Mouse (Mus musculus) neural tube, embryonic 12.5 days (tissue): ENCODE measurements around the gene Ctnnd1. TPM values are rescaled to one million over a fixed set of nuclear protein-coding genes. Genes with fewer than 3 reads are reported as not detected.
"Not testable (repeated sequence)": the region's sequence is repeated elsewhere in the genome, so short reads cannot be mapped to it uniquely, and the experiment has no call there.

Source experiments
- ATAC-seq: fragments of 200-750 bp; cut with Nextera tagmentation; 2 replicates; pipeline ENCODE4 v1.8.0; 2017; ENCODE audit warnings: low read depth, mild to moderate bottlenecking, moderate TSS enrichment, moderate library complexity; ENCODE audit not compliant: low FRiP score
- H3K27ac ChIP-seq: fragments of 300-500 bp; sonication (generic); 2 replicates; pipeline ENCODE4 v1.5.1; 2016
- H3K27me3 ChIP-seq: fragments of 300-500 bp; sonication (generic); replicated peaks from 2 replicates; pipeline ENCODE4 v1.6.1; 2016; ENCODE audit warnings: mild to moderate bottlenecking
- H3K36me3 ChIP-seq: fragments of 300-500 bp; sonication (generic); 2 replicates; pipeline ENCODE4 v1.6.1; 2016; ENCODE audit warnings: mild to moderate bottlenecking
- H3K4me1 ChIP-seq: fragments of 300-500 bp; sonication (generic); 2 replicates; pipeline ENCODE4 v1.6.1; 2016
- H3K4me2 ChIP-seq: fragments of 300-500 bp; sonication (generic); replicated peaks from 2 replicates; pipeline ENCODE4 v1.6.1; 2016; ENCODE audit warnings: mild to moderate bottlenecking
- H3K4me3 ChIP-seq: fragments of 300-500 bp; sonication (generic); 2 replicates; pipeline ENCODE4 v1.5.1; 2016
- H3K9ac ChIP-seq: fragments of 300-500 bp; sonication (generic); 2 replicates; pipeline ENCODE4 v1.6.1; 2016; ENCODE audit warnings: mild to moderate bottlenecking
- H3K9me3 ChIP-seq: fragments of 300-500 bp; sonication (generic); 2 replicates; pipeline ENCODE4 v1.6.1; 2016; ENCODE audit warnings: mild to moderate bottlenecking
- WGBS: fragments of 180-500 bp; shearing (Covaris S2); methylation state at CpG from one replicate; pipeline ENCODE4 v1.1.7; 2016; 5-methylcytosine and 5-hydroxymethylcytosine counted together
- polyA plus RNA-seq: library from polyadenylated mRNA; unstranded; fragments of >200 nt; fragmentation: Nextera tagmentation; extraction: Ambion mirVana; gene quantifications from 2 replicates; pipeline ENCODE4 v1.2.1, GENCODE M21; 2016

Gene Ctnnd1
- 44.3 and 50.4 TPM in 2 replicates for polyA plus RNA-seq

- peak within 1 kb of the TSS; percentile 75 for H3K4me2 ChIP-seq
- 1% methylated on average over 15 of the region's 15 CpGs for WGBS
- H3K27ac ChIP-seq = peak within 1 kb of the TSS; percentile 77
- H3K27me3 ChIP-seq = no peaks in the 10 kb centered on the region
- H3K9me3 ChIP-seq = no peaks in the 10 kb centered on the region
- peak within 1 kb of the TSS; percentile 63 for H3K4me3 ChIP-seq
- H3K9ac ChIP-seq = peak within 1 kb of the TSS; percentile 84
- ATAC-seq = peak; percentile 92
- no peaks in the 10 kb centered on the region for H3K36me3 ChIP-seq
- no peaks in the 10 kb centered on the region for H3K4me1 ChIP-seq
These were observed at the start of gene Ctnnd1 for GRCm38 (mm10) chr2:84650464-84651195. Ctnnd1 (minus strand) TSS chr2:84650765.

- no peak for ATAC-seq
- Histone ChIP-seq H3K36me3 (peaks cover 62% of the 10 kb centered on the region), H3K4me2 (no peak overlapping the region), H3K9ac (no peak overlapping the region), H3K4me1 (no peaks in the 10 kb centered on the region), H3K27ac (no peak overlapping the region), H3K9me3 (no peaks in the 10 kb centered on the region), H3K4me3 (no peak overlapping the region), H3K27me3 (no peaks in the 10 kb centered on the region)
- WGBS = 91% methylated on average over 5 of the region's 5 CpGs
These were observed 44.6 kb upstream of the Ctnnd1 start for GRCm38 (mm10) chr2:84695007-84695695.

- H3K36me3 ChIP-seq = peaks cover 89% of the 10 kb centered on the region
- WGBS = 91% methylated on average over 12 of the region's 12 CpGs
- ATAC-seq = no peak
- no peak overlapping the region for H3K9ac ChIP-seq
- H3K4me3 ChIP-seq = no peak overlapping the region
- H3K9me3 ChIP-seq = no peaks in the 10 kb centered on the region
- H3K4me1 ChIP-seq = no peaks in the 10 kb centered on the region
- no peak overlapping the region for H3K27ac ChIP-seq
- no peak overlapping the region for H3K4me2 ChIP-seq
- H3K27me3 ChIP-seq = no peaks in the 10 kb centered on the region
These were observed 39.5 kb upstream of the Ctnnd1 start for GRCm38 (mm10) chr2:84690050-84690449.

- H3K9ac ChIP-seq = no peak overlapping the region
- peaks cover 84% of the 10 kb centered on the region for H3K36me3 ChIP-seq
- no peak overlapping the region for H3K27ac ChIP-seq
- H3K4me3 ChIP-seq = no peak overlapping the region
- H3K27me3 ChIP-seq = no peaks in the 10 kb centered on the region
- no peaks in the 10 kb centered on the region for H3K9me3 ChIP-seq
- H3K4me2 ChIP-seq = no peak overlapping the region
- no peak for ATAC-seq
- no peaks in the 10 kb centered on the region for H3K4me1 ChIP-seq
- whole genome bisulfite sequencing = 83% methylated on average over 2 of the region's 2 CpGs
These were observed 37.7 kb upstream of the Ctnnd1 start for GRCm38 (mm10) chr2:84688080-84688844.

- Histone ChIP-seq H3K36me3 (peaks cover 37% of the 10 kb centered on the region), H3K4me1 (peaks cover 9% of the 10 kb centered on the region), H3K27ac (no peak overlapping the region), H3K9me3 (no peaks in the 10 kb centered on the region), H3K4me2 (no peak overlapping the region), H3K4me3 (no peak overlapping the region), H3K9ac (no peak overlapping the region), H3K27me3 (no peaks in the 10 kb centered on the region)
- 90% methylated on average over 6 of the region's 6 CpGs for WGBS
- ATAC-seq = no peak
These were observed 32.1 kb upstream of the Ctnnd1 start for GRCm38 (mm10) chr2:84682605-84683183.

- Histone ChIP-seq H3K27ac (no peak within 1 kb of the TSS), H3K36me3 (peaks cover 27% of the 10 kb centered on the region)
- WGBS = 22% methylated on average over 8 of the region's 8 CpGs
These were observed 28.5 kb upstream of the Ctnnd1 start, which contains the start of gene Tmx2 for GRCm38 (mm10) chr2:84679016-84679415. Tmx2 (minus strand) TSS chr2:84679140.

GRCm38 (mm10) chr2:84677968-84678880, 27.7 kb upstream of the Ctnnd1 start, which contains the start of the genes Gm28635 and Med19:
Gm28635 (minus strand) TSS chr2:84678041.
Med19 (plus strand) TSS chr2:84678402.
- Histone ChIP-seq H3K27ac (no peak within 1 kb of the TSS), H3K4me3 (peak within 1 kb of the TSS; percentile 85), H3K27me3 (no peaks in the 10 kb centered on the region), H3K9me3 (no peaks in the 10 kb centered on the region), H3K36me3 (peaks cover 31% of the 10 kb centered on the region), H3K4me1 (peaks cover 18% of the 10 kb centered on the region), H3K4me2 (peak within 1 kb of the TSS; percentile 87), H3K9ac (peak within 1 kb of the TSS; percentile 82)
- under 1% methylated on average over 44 of the region's 44 CpGs for WGBS
- ATAC-seq = peak; percentile 100

More at GRCm38 (mm10) chr2:84679016-84679415, 28.5 kb upstream of the Ctnnd1 start, which contains the start of gene Tmx2:
- peak within 1 kb of the TSS; percentile 87 for H3K4me2 ChIP-seq
- no peak for ATAC-seq
- no peaks in the 10 kb centered on the region for H3K9me3 ChIP-seq
- H3K27me3 ChIP-seq = no peaks in the 10 kb centered on the region
- H3K9ac ChIP-seq = peak within 1 kb of the TSS; percentile 82
- peaks cover 18% of the 10 kb centered on the region for H3K4me1 ChIP-seq
- H3K4me3 ChIP-seq = peak within 1 kb of the TSS; percentile 85

GRCm38 (mm10) chr2:84677270-84677967, 26.9 kb upstream of the Ctnnd1 start:
- Histone ChIP-seq H3K9me3 (no peaks in the 10 kb centered on the region), H3K4me2 (peak overlapping the region; percentile 59), H3K4me1 (peaks cover 18% of the 10 kb centered on the region), H3K4me3 (peak overlapping the region; percentile 43), H3K9ac (peak overlapping the region; percentile 51), H3K27ac (no peak overlapping the region), H3K36me3 (peaks cover 39% of the 10 kb centered on the region), H3K27me3 (no peaks in the 10 kb centered on the region)
- 11% methylated on average over 22 of the region's 22 CpGs for WGBS
- peak; percentile 73 for ATAC-seq

- ATAC-seq = peak; percentile 5; the same call in 1 of the 2 replicates
- not testable (repeated sequence) for H3K4me1 ChIP-seq, H3K27ac ChIP-seq, H3K9ac ChIP-seq, H3K9me3 ChIP-seq, H3K4me3 ChIP-seq, H3K27me3 ChIP-seq
- WGBS = 54% methylated on average over 4 of the region's 5 CpGs
- Histone ChIP-seq H3K4me2 (peak overlapping the region; percentile 72), H3K36me3 (peaks cover 53% of the 10 kb centered on the region)
These were observed 21.0 kb upstream of the Ctnnd1 start for GRCm38 (mm10) chr2:84671535-84671934.

GRCm38 (mm10) chr2:84670569-84670933, 20.0 kb upstream of the Ctnnd1 start, which contains the start of gene Selenoh:
Selenoh (minus strand) TSS chr2:84670770.
- Histone ChIP-seq H3K4me2 (peak within 1 kb of the TSS; percentile 72), H3K9me3 (no peaks in the 10 kb centered on the region), H3K4me3 (peak within 1 kb of the TSS; percentile 87), H3K36me3 (peaks cover 45% of the 10 kb centered on the region), H3K4me1 (peaks cover 8% of the 10 kb centered on the region), H3K27me3 (no peaks in the 10 kb centered on the region), H3K27ac (peak within 1 kb of the TSS; percentile 73), H3K9ac (peak within 1 kb of the TSS; percentile 88)
- ATAC-seq = peak; percentile 98
- WGBS = 0% methylated on average over 20 of the region's 20 CpGs
